Mouse (Mus musculus) liver, embryonic 16.5 days (tissue): Measurements from ENCODE around the gene Barhl1. TPM values are rescaled to one million over a fixed set of nuclear protein-coding genes. Genes with fewer than 3 reads are reported as not detected.

Source experiments
- ATAC-seq: fragments of 200-750 bp; cut with Nextera tagmentation; 2 replicates; pipeline ENCODE4 v1.8.0; 2017; ENCODE audit warnings: low read depth, mild to moderate bottlenecking, moderate number of reproducible peaks, moderate library complexity
- H3K27ac ChIP-seq: fragments of 300-500 bp; sonication (generic); 2 replicates; pipeline ENCODE4 v1.5.1; 2014; ENCODE audit warnings: mild to moderate bottlenecking, low read length
- H3K27me3 ChIP-seq: fragments of 300-500 bp; sonication (generic); 2 replicates; pipeline ENCODE4 v1.6.1; 2014; ENCODE audit warnings: low read depth, low read length, mixed read lengths; ENCODE audit not compliant: control insufficient read depth, insufficient read depth
- H3K36me3 ChIP-seq: fragments of 300-500 bp; sonication (generic); 2 replicates; pipeline ENCODE4 v1.6.1; 2014; ENCODE audit warnings: mild to moderate bottlenecking; ENCODE audit not compliant: control insufficient read depth, insufficient read depth
- H3K4me1 ChIP-seq: fragments of 300-500 bp; sonication (generic); 2 replicates; pipeline ENCODE4 v1.6.1; 2014; ENCODE audit warnings: low read depth, low read length, mixed read lengths; ENCODE audit not compliant: control insufficient read depth
- H3K4me2 ChIP-seq: fragments of 300-500 bp; sonication (generic); 2 replicates; pipeline ENCODE4 v1.6.1; 2014; ENCODE audit warnings: low read depth, low read length, mixed read lengths
- H3K4me3 ChIP-seq: fragments of 300-500 bp; sonication (generic); 2 replicates; pipeline ENCODE4 v1.5.1; 2014; ENCODE audit warnings: low read depth, mild to moderate bottlenecking, low read length
- H3K9ac ChIP-seq: fragments of 300-500 bp; sonication (generic); 2 replicates; pipeline ENCODE4 v1.6.1; 2014; ENCODE audit warnings: low read depth, low read length
- H3K9me3 ChIP-seq: fragments of 300-500 bp; sonication (generic); replicated peaks from 2 replicates; pipeline ENCODE4 v1.6.1; 2016; ENCODE audit warnings: low read length; ENCODE audit not compliant: control insufficient read depth
- WGBS: fragments of 180-500 bp; shearing (Covaris S2); extraction: QIAGEN DNeasy Blood & Tissue Kit; methylation state at CpG from one replicate; pipeline ENCODE4 v1.1.7; 2014; ENCODE audit not compliant: insufficient replicate concordance; 5-methylcytosine and 5-hydroxymethylcytosine counted together
- polyA plus RNA-seq: library from polyadenylated mRNA; unstranded; fragments of >200 nt; fragmentation: Nextera tagmentation; extraction: Ambion mirVana; gene quantifications from 2 replicates; pipeline ENCODE4 v1.2.1, GENCODE M21; 2015

The Barhl1 gene
- polyA plus RNA-seq, 1 experiment from 2014 or later: not detected

DNA sequence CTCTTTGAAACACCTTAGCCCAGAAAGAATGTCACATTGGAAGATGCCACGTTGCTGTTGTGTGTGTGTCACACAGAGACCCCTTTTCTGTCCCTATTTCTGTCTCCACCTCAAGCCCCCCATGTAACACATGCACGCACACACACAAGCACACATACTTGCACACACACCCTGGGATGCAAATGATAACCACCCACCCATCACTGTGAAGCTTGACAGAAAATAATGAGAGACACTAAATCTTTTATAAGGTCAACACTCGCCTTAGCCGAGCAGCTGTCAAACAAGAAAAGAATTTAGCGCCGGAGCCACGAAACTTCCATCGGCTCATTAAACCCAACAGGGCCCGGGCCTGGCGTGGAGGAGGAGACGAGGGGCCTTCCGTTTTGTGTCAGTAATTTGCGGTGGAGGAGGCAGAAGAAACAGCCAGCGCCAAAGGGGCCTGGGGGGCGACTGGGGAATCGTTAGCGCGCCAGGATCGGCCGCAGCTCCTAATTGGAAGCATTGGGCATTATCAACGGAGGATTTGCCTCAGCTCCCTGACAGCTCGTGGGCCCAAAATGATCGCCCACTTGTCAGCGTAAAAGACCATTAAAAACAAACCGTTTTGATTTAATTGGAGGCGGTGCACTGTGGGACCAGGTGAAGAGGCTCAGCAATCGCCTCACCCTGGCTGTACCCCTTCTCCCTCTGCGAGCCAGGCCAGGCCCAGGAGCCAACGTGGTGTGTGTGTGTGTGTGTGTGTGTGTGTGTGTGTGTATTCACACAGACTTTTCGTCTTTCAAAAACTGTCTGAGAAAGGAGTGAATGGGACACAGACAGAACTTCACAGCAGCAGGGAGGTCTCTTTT, 27.4 kb upstream of the Barhl1 start:
- H3K27me3 ChIP-seq: no peaks in the 10 kb centered on the region
- H3K9ac ChIP-seq: no peak overlapping the region
- 59% methylated on average over 30 of the region's 30 CpGs for whole genome bisulfite sequencing
- no peaks in the 10 kb centered on the region for H3K4me1 ChIP-seq
- no peak overlapping the region for H3K4me3 ChIP-seq
- no peak overlapping the region for H3K4me2 ChIP-seq
- no peak overlapping the region for H3K27ac ChIP-seq
- ATAC-seq: no peak
- H3K36me3 ChIP-seq: no peaks in the 10 kb centered on the region
- no peaks in the 10 kb centered on the region for H3K9me3 ChIP-seq

DNA sequence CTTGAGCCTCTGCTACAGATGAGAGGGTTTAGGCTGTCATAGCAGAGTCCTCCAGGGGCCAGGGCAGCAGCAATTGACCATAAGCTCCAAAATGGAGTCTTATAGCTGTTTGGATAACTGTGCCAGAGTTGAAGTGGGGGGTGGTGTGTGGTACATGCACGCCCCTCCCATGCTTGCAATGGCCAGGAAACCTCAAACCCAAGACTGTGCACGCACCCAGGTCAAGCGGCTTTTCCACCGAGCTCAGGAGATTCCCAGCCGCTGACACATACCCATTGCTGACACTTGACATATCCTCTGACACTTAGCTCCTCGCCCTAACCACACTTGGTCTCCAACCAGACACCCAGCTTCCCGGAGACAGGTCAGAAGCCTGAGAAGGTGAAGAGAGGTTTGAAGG, 22.5 kb upstream of the Barhl1 start:
- Histone ChIP-seq H3K27me3 (no peaks in the 10 kb centered on the region), H3K9ac (no peak overlapping the region), H3K9me3 (no peaks in the 10 kb centered on the region), H3K27ac (no peak overlapping the region), H3K36me3 (no peaks in the 10 kb centered on the region), H3K4me3 (no peak overlapping the region), H3K4me1 (no peaks in the 10 kb centered on the region), H3K4me2 (no peak overlapping the region)
- WGBS: 22% methylated on average over 7 of the region's 7 CpGs
- no peak for ATAC-seq

DNA sequence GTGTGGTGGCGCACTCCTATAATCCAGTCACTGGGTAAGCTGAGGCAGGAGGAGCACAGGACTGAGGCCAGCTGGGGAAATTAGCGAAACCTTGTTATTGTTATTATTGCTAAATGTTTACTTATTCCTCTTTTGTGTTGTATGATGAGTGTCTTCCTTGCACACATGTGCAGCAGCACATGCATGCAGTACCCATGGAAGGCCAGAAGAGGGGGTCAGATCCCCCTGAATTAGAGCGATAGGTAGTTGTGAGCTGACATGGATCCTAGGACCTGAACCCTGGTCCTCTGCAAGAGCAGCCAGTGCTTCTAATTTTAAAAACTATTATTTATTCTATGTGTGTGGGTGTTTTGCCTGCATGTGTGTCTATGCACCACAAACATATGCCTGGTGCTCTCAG, 14.1 kb upstream of the Barhl1 start:
- H3K9me3 ChIP-seq: no peaks in the 10 kb centered on the region
- H3K27ac ChIP-seq: no peak overlapping the region
- no peak overlapping the region for H3K4me2 ChIP-seq
- H3K4me1 ChIP-seq: no peaks in the 10 kb centered on the region
- no peak overlapping the region for H3K9ac ChIP-seq
- no peaks in the 10 kb centered on the region for H3K36me3 ChIP-seq
- H3K4me3 ChIP-seq: no peak overlapping the region
- ATAC-seq: no peak
- 79% methylated on average over 3 of the region's 3 CpGs for WGBS
- no peaks in the 10 kb centered on the region for H3K27me3 ChIP-seq

DNA sequence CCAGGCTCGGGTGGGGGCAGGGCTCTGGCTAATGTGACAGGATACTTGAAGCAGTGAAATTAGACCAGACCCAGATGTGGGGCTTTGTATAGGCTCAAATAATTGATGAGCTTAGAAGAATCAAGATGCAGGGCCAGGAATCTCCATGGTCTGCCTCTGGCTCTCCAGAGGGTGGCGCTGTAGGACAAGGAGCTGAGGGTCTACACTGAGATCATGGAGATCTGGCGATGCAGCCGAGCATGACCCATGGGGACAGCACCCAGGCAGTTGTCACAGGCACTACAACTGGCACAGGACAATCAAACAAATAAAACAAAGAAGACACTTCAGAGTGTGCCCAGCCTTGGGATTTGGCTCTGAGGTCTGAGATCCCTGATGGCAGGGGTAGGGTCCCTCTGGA, 7.4 kb upstream of the Barhl1 start:
- Histone ChIP-seq H3K27me3 (peaks cover 28% of the 10 kb centered on the region), H3K9me3 (no peaks in the 10 kb centered on the region), H3K9ac (no peak overlapping the region), H3K4me1 (no peaks in the 10 kb centered on the region), H3K4me3 (no peak overlapping the region), H3K36me3 (no peaks in the 10 kb centered on the region), H3K27ac (no peak overlapping the region), H3K4me2 (no peak overlapping the region)
- no peak for ATAC-seq
- WGBS: 4% methylated on average over 4 of the region's 4 CpGs

DNA sequence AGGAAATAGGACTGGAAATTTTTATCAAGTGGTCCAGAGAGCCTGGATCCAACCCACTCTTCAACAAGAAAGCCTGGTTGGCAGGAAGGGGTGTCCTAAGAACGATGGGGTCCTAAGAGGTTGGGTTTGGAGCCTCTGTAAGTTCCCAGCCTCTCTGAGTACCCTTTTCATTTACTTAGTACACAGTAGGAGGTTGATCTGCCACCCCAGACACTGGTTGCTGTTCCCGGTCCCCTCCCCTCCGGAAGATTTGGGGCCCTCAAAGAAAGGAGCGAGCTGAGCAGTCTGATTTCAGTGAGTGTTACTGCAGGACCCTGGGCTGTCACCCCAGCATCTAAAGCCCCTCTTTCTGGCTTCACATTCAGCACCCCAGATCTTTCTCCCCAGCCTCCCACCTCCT, 2.5 kb upstream of the Barhl1 start:
- Histone ChIP-seq H3K4me2 (no peak overlapping the region), H3K27ac (no peak overlapping the region), H3K9me3 (no peaks in the 10 kb centered on the region), H3K9ac (no peak overlapping the region), H3K36me3 (no peaks in the 10 kb centered on the region), H3K27me3 (peaks cover 78% of the 10 kb centered on the region), H3K4me3 (no peak overlapping the region), H3K4me1 (no peaks in the 10 kb centered on the region; the same call in 1 of the 2 replicates)
- 2% methylated on average over 4 of the region's 4 CpGs for WGBS
- no peak for ATAC-seq

DNA sequence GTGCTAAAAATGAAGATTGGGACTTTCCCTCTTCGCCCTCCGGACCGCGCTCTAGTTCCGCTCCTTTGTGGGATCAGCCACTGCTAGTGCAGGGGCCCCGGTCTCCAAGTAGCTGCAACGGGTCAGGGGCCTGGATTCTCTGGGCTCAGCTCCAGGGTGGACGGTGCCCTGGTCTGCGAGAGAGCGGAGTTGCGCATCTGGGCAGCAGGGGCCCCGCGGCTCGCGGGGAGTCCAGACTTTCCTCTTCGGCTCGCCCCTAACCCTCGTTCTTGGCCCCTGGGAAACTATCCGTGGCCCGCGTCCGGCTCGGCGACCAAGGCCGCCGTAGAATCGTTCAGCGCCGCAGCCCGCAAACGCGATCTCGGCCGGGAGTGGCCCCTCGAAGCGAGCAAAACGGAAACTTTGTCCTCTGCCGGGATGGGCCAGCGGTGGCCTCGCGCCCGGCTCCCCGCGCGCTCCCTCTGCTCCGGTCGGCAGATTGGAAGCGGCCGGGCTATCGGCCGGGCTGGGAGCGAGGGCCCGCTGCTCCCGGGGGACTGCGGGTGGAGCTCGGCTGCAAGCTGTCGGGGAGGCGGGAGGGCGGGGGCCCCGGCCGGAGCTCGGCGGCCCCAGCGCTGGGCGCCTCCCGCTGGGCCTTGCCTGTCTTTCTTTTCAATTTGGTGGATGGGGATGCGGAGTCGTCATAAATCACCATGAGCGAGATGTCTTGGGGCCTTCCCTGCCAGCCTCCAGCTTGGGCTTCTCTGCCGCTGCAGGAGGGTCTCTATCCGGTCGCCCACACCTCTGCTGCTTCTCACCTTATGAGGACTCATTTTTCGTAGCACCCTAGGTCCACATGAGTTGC, 1.3 kb upstream of the Barhl1 start:
- H3K27me3 ChIP-seq: peaks cover 87% of the 10 kb centered on the region

DNA sequence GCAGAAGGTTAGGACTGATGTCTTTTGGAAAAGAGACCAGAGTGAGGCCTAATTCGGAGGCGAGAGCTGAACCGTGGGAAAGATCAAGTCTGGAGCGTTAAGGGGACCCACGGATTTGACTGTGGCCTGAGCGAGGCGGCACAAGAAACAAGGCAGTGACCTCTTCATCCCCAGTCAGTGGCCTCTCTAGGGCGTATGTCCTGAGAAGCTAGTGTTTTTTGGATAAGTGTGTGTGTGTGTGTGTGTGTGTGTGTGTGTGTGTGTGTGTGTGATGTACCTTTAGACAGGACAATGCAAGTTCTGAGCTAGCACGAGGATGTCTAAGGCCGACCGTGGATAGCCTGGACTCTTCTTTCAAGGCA, 669 bp upstream of the Barhl1 start:
- no peaks in the 10 kb centered on the region; the same call in 1 of the 2 replicates for H3K4me1 ChIP-seq
- no peak overlapping the region for H3K4me3 ChIP-seq
- no peak overlapping the region for H3K27ac ChIP-seq
- peaks cover 90% of the 10 kb centered on the region for H3K27me3 ChIP-seq
- H3K9me3 ChIP-seq: no peaks in the 10 kb centered on the region
- H3K36me3 ChIP-seq: no peaks in the 10 kb centered on the region
- no peak overlapping the region for H3K9ac ChIP-seq
- 6% methylated on average over 11 of the region's 11 CpGs for WGBS
- no peak overlapping the region for H3K4me2 ChIP-seq
- ATAC-seq: no peak

More for the DNA sequence above, 1.3 kb upstream of the Barhl1 start:
- ATAC-seq: no peak
- no peak overlapping the region for H3K27ac ChIP-seq
- peak overlapping the region; percentile 17; the same call in 1 of the 2 replicates for H3K4me2 ChIP-seq
- 0 out of 2 replicates have a peak overlapping the region, but pooled peaks have one; percentile 15 for H3K4me3 ChIP-seq
- WGBS: 1% methylated on average over 72 of the region's 73 CpGs
- no peak overlapping the region for H3K9ac ChIP-seq
- no peaks in the 10 kb centered on the region for H3K36me3 ChIP-seq
- no peaks in the 10 kb centered on the region for H3K9me3 ChIP-seq
- H3K4me1 ChIP-seq: no peaks in the 10 kb centered on the region; the same call in 1 of the 2 replicates

DNA sequence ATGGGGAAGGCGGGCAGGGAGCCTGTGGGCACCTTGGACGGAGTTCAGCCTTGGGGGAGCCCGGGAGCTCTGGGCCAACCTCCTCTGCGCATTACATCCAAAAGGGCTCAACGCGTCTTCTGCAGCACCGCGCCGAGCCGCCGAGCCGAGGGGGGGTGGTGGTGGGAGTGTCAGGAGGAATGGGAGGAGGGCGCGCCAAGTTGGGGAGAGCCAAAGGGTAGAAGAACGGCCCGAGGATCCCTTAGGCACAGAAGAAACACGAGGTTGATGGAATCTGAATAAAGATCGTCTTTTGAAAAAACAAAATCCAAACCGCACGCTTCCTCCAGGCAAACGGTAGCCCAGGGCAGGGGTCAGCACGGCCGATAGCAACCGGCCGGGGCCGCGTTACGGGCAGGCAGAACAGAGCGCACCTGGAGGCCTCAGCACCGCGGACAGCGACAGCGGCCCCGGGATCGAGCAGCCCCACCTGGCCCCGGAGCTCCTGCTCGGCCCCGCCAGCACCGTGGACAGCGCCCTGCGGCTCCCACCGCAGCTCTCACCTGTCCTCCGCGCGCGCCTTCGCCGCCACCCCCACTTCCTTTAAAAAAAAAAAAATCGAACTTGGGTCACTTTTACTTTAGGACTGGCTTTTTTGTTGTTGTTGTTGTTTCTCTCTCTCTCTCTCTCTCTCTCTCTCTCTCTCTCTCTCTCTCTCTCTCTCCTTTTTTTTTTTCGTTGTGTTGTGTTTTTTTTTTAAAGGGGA, 528 bp downstream of the Barhl1 start:
- Histone ChIP-seq H3K27ac (no peak overlapping the region), H3K9ac (no peak overlapping the region), H3K9me3 (no peaks in the 10 kb centered on the region), H3K4me2 (no peak overlapping the region), H3K4me3 (no peak overlapping the region), H3K36me3 (no peaks in the 10 kb centered on the region), H3K4me1 (no peaks in the 10 kb centered on the region; the same call in 1 of the 2 replicates), H3K27me3 (peaks cover 94% of the 10 kb centered on the region)
- ATAC-seq: peak; percentile 70
- 2% methylated on average over 46 of the region's 50 CpGs for WGBS
